Mouse (Mus musculus) MEL (cell line): Measurements from ENCODE around the gene Gm2696. TPM values are rescaled to one million over a fixed set of nuclear protein-coding genes. Genes with fewer than 3 reads are reported as not detected.
"Not testable (repeated sequence)": the region's sequence is repeated elsewhere in the genome, so short reads cannot be mapped to it uniquely, and the experiment has no call there.

Experiments
- DNase-seq: peaks from one replicate; pipeline ENCODE4 v3.0.0; 2011; ENCODE audit warnings: low read depth, low spot score
- H3K27ac ChIP-seq: 2 replicates; pipeline ENCODE4 v1.5.1; 2012; ENCODE audit warnings: low read depth, mild to moderate bottlenecking, control low read depth, low read length, moderate library complexity; ENCODE audit not compliant: control insufficient read depth
- H3K27me3 ChIP-seq, 2 experiments: fragments of 150-350 bp in 1 of 2; sonication (generic) in 1 of 2; 2 replicates each; pipeline ENCODE4 v1.6.1; 2012; ENCODE audit warnings: low read length in 2 of 2, mild to moderate bottlenecking in 2 of 2, improper control_type of control experiment in 1 of 2, moderate library complexity in 1 of 2; ENCODE audit not compliant: insufficient read depth in 2 of 2, control insufficient read depth in 1 of 2
- H3K36me3 ChIP-seq, 2 experiments: 2 replicates each; pipeline ENCODE4 v1.6.1; 2012 to 2014; ENCODE audit warnings: low read length in 2 of 2, improper control_type of control experiment in 1 of 2, inconsistent platforms in 1 of 2, mild to moderate bottlenecking in 1 of 2; ENCODE audit not compliant: insufficient read depth in 2 of 2, control insufficient read depth in 1 of 2
- H3K4me1 ChIP-seq, 2 experiments: fragments of 150-350 bp in 1 of 2; sonication (generic) in 1 of 2; 2 replicates each; pipeline ENCODE4 v1.6.1; 2012; ENCODE audit warnings: low read length in 2 of 2, improper control_type of control experiment in 1 of 2, mild to moderate bottlenecking in 1 of 2; ENCODE audit not compliant: insufficient read depth in 2 of 2, control insufficient read depth in 1 of 2
- H3K4me3 ChIP-seq, 2 experiments: fragments of 150-350 bp in 1 of 2; sonication (generic) in 1 of 2; 2 replicates each; pipeline ENCODE4 v1.5.1; 2012; ENCODE audit warnings: low read depth in 2 of 2, low read length in 2 of 2, mild to moderate bottlenecking in 2 of 2, moderate library complexity in 2 of 2, control low read depth in 1 of 2, improper control_type of control experiment in 1 of 2; ENCODE audit not compliant: control insufficient read depth in 1 of 2, insufficient read depth in 1 of 2
- H3K79me2 ChIP-seq: 2 replicates; pipeline ENCODE4 v1.6.1; 2012; ENCODE audit warnings: mild to moderate bottlenecking, low read length, moderate library complexity; ENCODE audit not compliant: control insufficient read depth, poor library complexity, insufficient read depth
- H3K9ac ChIP-seq: 2 replicates; pipeline ENCODE4 v1.6.1; 2012; ENCODE audit warnings: low read depth, mild to moderate bottlenecking, control low read depth, low read length, moderate library complexity; ENCODE audit not compliant: control insufficient read depth, poor library complexity, severe bottlenecking
- H3K9me3 ChIP-seq: fragments of 150-350 bp; sonication (generic); replicated peaks from 2 replicates; pipeline ENCODE4 v1.6.1; 2012; ENCODE audit warnings: mild to moderate bottlenecking, low read length, improper control_type of control experiment, moderate library complexity; ENCODE audit not compliant: insufficient read depth
- ETS1 ChIP-seq: IDR thresholded peaks from 2 replicates; pipeline ENCODE4 v1.6.1; 2012; ENCODE audit warnings: low read depth, mild to moderate bottlenecking, inconsistent platforms, low read length, improper control_type of control experiment, moderate library complexity
- MXI1 ChIP-seq: IDR thresholded peaks from 2 replicates; pipeline ENCODE4 v1.6.1; 2011; ENCODE audit warnings: mild to moderate bottlenecking, low read depth, low read length, improper control_type of control experiment
- POLR2A ChIP-seq, 2 experiments: IDR thresholded peaks; 2 replicates each; pipeline ENCODE4 v1.6.1; 2011 to 2012; ENCODE audit warnings: low read length in 2 of 2, mild to moderate bottlenecking in 2 of 2, control low read depth in 1 of 2, improper control_type of control experiment in 1 of 2, low read depth in 1 of 2, moderate library complexity in 1 of 2; ENCODE audit not compliant: control insufficient read depth in 1 of 2, insufficient read depth in 1 of 2, poor library complexity in 1 of 2
- POLR2AphosphoS2 ChIP-seq: IDR thresholded peaks from 2 replicates; pipeline ENCODE4 v1.6.1; 2011; ENCODE audit warnings: low read length, improper control_type of control experiment
- RCOR1 ChIP-seq: IDR thresholded peaks from 2 replicates; pipeline ENCODE4 v1.6.1; 2012; ENCODE audit warnings: low read depth, mild to moderate bottlenecking, inconsistent platforms, low read length, improper control_type of control experiment
- SMC3 ChIP-seq: IDR thresholded peaks from 2 replicates; pipeline ENCODE4 v1.6.1; 2011; ENCODE audit warnings: low read depth, low read length, improper control_type of control experiment
- TAL1 ChIP-seq: IDR thresholded peaks from 2 replicates; pipeline ENCODE4 v1.6.1; 2012; ENCODE audit warnings: mild to moderate bottlenecking, inconsistent platforms, low read length, moderate library complexity, mixed read lengths
- TCF12 ChIP-seq: IDR thresholded peaks from 2 replicates; pipeline ENCODE4 v1.6.1; 2014; ENCODE audit warnings: low read depth, mild to moderate bottlenecking, inconsistent platforms, low read length, improper control_type of control experiment, moderate library complexity
- polyA plus RNA-seq, 2 experiments: library from polyadenylated mRNA; stranded (reverse) in 1 of 2; unstranded in 1 of 2; fragments of >175 nt in 1 of 2; fragments of >200 nt in 1 of 2; gene quantifications; 2 replicates each; pipeline versions ENCODE4 v1.2.1 to v1.2.4; 2012; ENCODE audit warnings: low replicate concordance in 2 of 2, low read depth in 1 of 2; ENCODE audit not compliant: insufficient read length in 2 of 2, insufficient read depth in 1 of 2, missing spikeins in 1 of 2
- total RNA-seq: library from RNA; depleted of rRNA; stranded (reverse); fragments of 300-350 nt; gene quantifications from 2 replicates; pipeline ENCODE4 v1.2.3, GENCODE M21; 2012

The Gm2696 gene
- total and polyA plus RNA-seq, 3 experiments, result not detected

- not testable (repeated sequence) for H3K4me3 ChIP-seq, H3K36me3 ChIP-seq, H3K9me3 ChIP-seq, H3K9ac ChIP-seq, DNase-seq, H3K79me2 ChIP-seq, H3K27me3 ChIP-seq, H3K4me1 ChIP-seq, H3K27ac ChIP-seq
Observed at GRCm38 (mm10) chr10:77776844-77777243, 37.6 kb upstream of the Gm2696 start, which contains the start of gene Gm7138. Gene Gm7138, minus strand, starts transcription at chr10:77776944.

- not testable (repeated sequence) for H3K27me3 ChIP-seq, H3K9me3 ChIP-seq, H3K9ac ChIP-seq, H3K79me2 ChIP-seq, H3K4me3 ChIP-seq, H3K36me3 ChIP-seq, DNase-seq, H3K4me1 ChIP-seq, H3K27ac ChIP-seq
Observed at GRCm38 (mm10) chr10:77782442-77782841, 32.0 kb upstream of the Gm2696 start, which contains the start of gene Gm3250. Gene Gm3250, minus strand, starts transcription at chr10:77782542.

- H3K9me3 ChIP-seq, H3K36me3 ChIP-seq, H3K27ac ChIP-seq, H3K79me2 ChIP-seq, H3K9ac ChIP-seq, DNase-seq, H3K4me3 ChIP-seq, H3K27me3 ChIP-seq, H3K4me1 ChIP-seq: not testable (repeated sequence)
Observed at GRCm38 (mm10) chr10:77783396-77783795, 31.1 kb upstream of the Gm2696 start.

- DNase-seq, H3K27ac ChIP-seq, H3K27me3 ChIP-seq, H3K36me3 ChIP-seq, H3K9ac ChIP-seq, H3K4me3 ChIP-seq, H3K79me2 ChIP-seq, H3K4me1 ChIP-seq, H3K9me3 ChIP-seq: not testable (repeated sequence)
Observed at GRCm38 (mm10) chr10:77787876-77788275, 26.6 kb upstream of the Gm2696 start, which contains the start of gene Gm7137. Gene Gm7137, minus strand, starts transcription at chr10:77788200.

GRCm38 (mm10) chr10:77788621-77789020, 25.9 kb upstream of the Gm2696 start:
- Histone ChIP-seq H3K27me3 (no peaks in the 10 kb centered on the region; a peak in 1 of 4 replicates), H3K4me3 (no peak overlapping the region), H3K36me3 (no peaks in the 10 kb centered on the region), H3K79me2 (no peaks in the 10 kb centered on the region), H3K27ac (no peak overlapping the region), H3K9ac (no peak overlapping the region), H3K4me1 (no peaks in the 10 kb centered on the region), H3K9me3 (no peaks in the 10 kb centered on the region)
- DNase-seq, result no peak
- no peak for TF ChIP-seq MXI1
- TF ChIP-seq ETS1, result no peak
- no peak for TF ChIP-seq RCOR1
- no peak for TF ChIP-seq TAL1
- no peak for TF ChIP-seq POLR2A (IDR thresholded peaks at IDR 0.05; ENCODE audit: control insufficient read depth in 1 of 2, insufficient read depth in 1 of 2, low read depth in 1 of 2, low read length in 2 of 2, poor library complexity in 1 of 2)
- TF ChIP-seq SMC3, result no peak
- TF ChIP-seq POLR2AphosphoS2, result no peak
- TF ChIP-seq TCF12, result no peak
